8 mouse cellular contexts compared by ENCODE assay signal in genomic region chr6:31075572-31076477, GRCm38 (mm10).
A peak's percentile ranks its signal among the peaks of the same experiment; 100 is the strongest.
DNase-seq lines count a peak whose midpoint lies in the region; ATAC-seq and TF ChIP-seq lines count a peak whose summit lies in the region.

No protein-coding gene starts in this region.

- no peak overlapping the region for H3K4me3 ChIP-seq in E14TG2a.4 (replicated peaks; ENCODE audit: low read length)
- 0 out of 2 replicates have a peak overlapping the region, but pooled peaks have one; percentile 6 for H3K4me3 ChIP-seq in embryonic facial prominence, embryonic 13.5 days
- H3K4me3 ChIP-seq in heart, embryonic 14.5 days (ENCODE audit: control insufficient read depth in 1 of 2, insufficient read depth in 1 of 2, low read depth in 1 of 2, low read length in 2 of 2), result no peak overlapping the region
- H3K4me3 ChIP-seq in kidney, embryonic 16.5 days (ENCODE audit: low read length), result no peak overlapping the region
- no peak overlapping the region for H3K4me3 ChIP-seq in lung, embryonic 16.5 days (ENCODE audit: low read length)

- H3K4me2 ChIP-seq in embryonic facial prominence, embryonic 13.5 days, result peak overlapping the region; percentile 40
- H3K4me2 ChIP-seq in heart, embryonic 14.5 days (ENCODE audit: low read length), result no peak overlapping the region
- no peak overlapping the region for H3K4me2 ChIP-seq in kidney, embryonic 16.5 days (replicated peaks; ENCODE audit: low read depth, low read length)
- no peak overlapping the region for H3K4me2 ChIP-seq in lung, embryonic 16.5 days (ENCODE audit: low read depth, low read length)

- peak; percentile 44 for TF ChIP-seq CTCF in E14TG2a.4 (conservative IDR thresholded peaks at IDR 0.05; ENCODE audit: low read length)

- H3K27me3 ChIP-seq in E14TG2a.4 (ENCODE audit: insufficient read depth, low read length), result peaks cover 35% of the 10 kb centered on the region
- H3K27me3 ChIP-seq in embryonic facial prominence, embryonic 13.5 days, result no peaks in the 10 kb centered on the region
- H3K27me3 ChIP-seq in heart, embryonic 14.5 days (ENCODE audit: control insufficient read depth, insufficient read depth, low read length), result no peaks in the 10 kb centered on the region
- H3K27me3 ChIP-seq in kidney, embryonic 16.5 days (ENCODE audit: insufficient read depth, low read length), result no peaks in the 10 kb centered on the region
- no peaks in the 10 kb centered on the region for H3K27me3 ChIP-seq in lung, embryonic 16.5 days (ENCODE audit: control insufficient read depth, insufficient read depth, low read depth, low read length)

- H3K4me1 ChIP-seq in E14TG2a.4 (replicated peaks; ENCODE audit: low read depth, low read length), result peaks cover 35% of the 10 kb centered on the region
- peaks cover 54% of the 10 kb centered on the region for H3K4me1 ChIP-seq in embryonic facial prominence, embryonic 13.5 days
- H3K4me1 ChIP-seq in heart, embryonic 14.5 days (ENCODE audit: control insufficient read depth in 2 of 2, insufficient read depth in 2 of 2, low read length in 2 of 2), result peaks cover 29 to 37% of the 10 kb centered on the region in 2 experiments
- peaks cover 11% of the 10 kb centered on the region; the same call in 1 of the 2 replicates for H3K4me1 ChIP-seq in kidney, embryonic 16.5 days (ENCODE audit: insufficient read depth, low read length)
- H3K4me1 ChIP-seq in lung, embryonic 16.5 days (replicated peaks; ENCODE audit: control insufficient read depth, insufficient read depth, low read length), result peaks cover 46% of the 10 kb centered on the region

- H3K27ac ChIP-seq in embryonic facial prominence, embryonic 13.5 days, result peak overlapping the region; percentile 92
- H3K27ac ChIP-seq in heart, embryonic 14.5 days (replicated peaks in 1 of 2; ENCODE audit: control insufficient read depth in 1 of 2, insufficient read depth in 1 of 2, low read depth in 2 of 2, low read length in 2 of 2), result no peak overlapping the region
- H3K27ac ChIP-seq in kidney, embryonic 16.5 days (ENCODE audit: low read length), result peak overlapping the region; percentile 41; the same call in 1 of the 2 replicates
- H3K27ac ChIP-seq in lung, embryonic 16.5 days (ENCODE audit: low read length), result peak overlapping the region; percentile 91

- no peaks in the 10 kb centered on the region; the same call in 1 of the 2 replicates for H3K9me3 ChIP-seq in E14TG2a.4 (ENCODE audit: low read length)
- H3K9me3 ChIP-seq in embryonic facial prominence, embryonic 13.5 days, result no peaks in the 10 kb centered on the region
- no peaks in the 10 kb centered on the region for H3K9me3 ChIP-seq in heart, embryonic 14.5 days (ENCODE audit: control insufficient read depth, low read length)
- H3K9me3 ChIP-seq in kidney, embryonic 16.5 days (ENCODE audit: low read length), result no peaks in the 10 kb centered on the region
- H3K9me3 ChIP-seq in lung, embryonic 16.5 days (ENCODE audit: control insufficient read depth, low read length), result no peaks in the 10 kb centered on the region

- H3K36me3 ChIP-seq in E14TG2a.4 (ENCODE audit: insufficient read depth, low read length), result peaks cover 5% of the 10 kb centered on the region; the same call in 1 of the 2 replicates
- H3K36me3 ChIP-seq in embryonic facial prominence, embryonic 13.5 days, result no peaks in the 10 kb centered on the region
- no peaks in the 10 kb centered on the region for H3K36me3 ChIP-seq in heart, embryonic 14.5 days (ENCODE audit: control insufficient read depth, insufficient read depth, low read length)
- no peaks in the 10 kb centered on the region for H3K36me3 ChIP-seq in kidney, embryonic 16.5 days (ENCODE audit: insufficient read depth, low read length)
- no peaks in the 10 kb centered on the region for H3K36me3 ChIP-seq in lung, embryonic 16.5 days (ENCODE audit: control insufficient read depth, insufficient read depth, low read length)

- WGBS in embryonic facial prominence, embryonic 13.5 days, result 15% methylated on average over 13 of the region's 13 CpGs
- 24% methylated on average over 13 of the region's 13 CpGs for WGBS in heart, embryonic 14.5 days
- WGBS in kidney, embryonic 16.5 days, result 20% methylated on average over 13 of the region's 13 CpGs
- WGBS in lung, embryonic 16.5 days, result 12% methylated on average over 13 of the region's 13 CpGs

- H3K9ac ChIP-seq in embryonic facial prominence, embryonic 13.5 days, result peak overlapping the region; percentile 52; the same call in 1 of the 2 replicates
- H3K9ac ChIP-seq in heart, embryonic 14.5 days (ENCODE audit: low read length), result no peak overlapping the region
- no peak overlapping the region for H3K9ac ChIP-seq in kidney, embryonic 16.5 days (replicated peaks; ENCODE audit: low read length)
- no peak overlapping the region for H3K9ac ChIP-seq in lung, embryonic 16.5 days (ENCODE audit: low read length)

- DNase-seq in adrenal gland, postnatal 36 days, result peak; percentile 79 to 82
- DNase-seq in ovary, adult 18-20 months (ENCODE audit: low spot score), result peak; percentile 67
- peak; percentile 63 for DNase-seq in thymus, postnatal 0 days (ENCODE audit: low spot score)

- ATAC-seq in embryonic facial prominence, embryonic 13.5 days (ENCODE audit: insufficient number of reproducible peaks, insufficient read depth, low FRiP score, low TSS enrichment, low read depth), result peak; percentile 78
- peak; percentile 38 for ATAC-seq in heart, embryonic 14.5 days (ENCODE audit: insufficient number of reproducible peaks, insufficient read depth, low FRiP score, low read depth)
- ATAC-seq in kidney, embryonic 16.5 days (ENCODE audit: low FRiP score, low TSS enrichment), result peak; percentile 76
- ATAC-seq in lung, embryonic 16.5 days (ENCODE audit: low read depth), result peak; percentile 73

Comparison
In these comparisons a context has a peak if more than half of its experiments do, and no peak if none do; other contexts are left out.
1. H3K27ac ChIP-seq: peak in embryonic facial prominence, embryonic 13.5 days (single experiment), kidney, embryonic 16.5 days (single experiment) and lung, embryonic 16.5 days (single experiment); none in heart, embryonic 14.5 days (0 of 2).
2. Peak in every context shown above with its lines, with median percentiles within 50 percentile points of each other: DNase-seq and ATAC-seq.